Mouse (Mus musculus): ENCODE results near the gene Cchcr1. TPM values are rescaled to one million over a fixed set of nuclear protein-coding genes. Genes with fewer than 3 reads are reported as not detected.

The Cchcr1 gene
- polyA plus RNA-seq, 1 experiment from 2014 or later = 17.7 TPM

DNA sequence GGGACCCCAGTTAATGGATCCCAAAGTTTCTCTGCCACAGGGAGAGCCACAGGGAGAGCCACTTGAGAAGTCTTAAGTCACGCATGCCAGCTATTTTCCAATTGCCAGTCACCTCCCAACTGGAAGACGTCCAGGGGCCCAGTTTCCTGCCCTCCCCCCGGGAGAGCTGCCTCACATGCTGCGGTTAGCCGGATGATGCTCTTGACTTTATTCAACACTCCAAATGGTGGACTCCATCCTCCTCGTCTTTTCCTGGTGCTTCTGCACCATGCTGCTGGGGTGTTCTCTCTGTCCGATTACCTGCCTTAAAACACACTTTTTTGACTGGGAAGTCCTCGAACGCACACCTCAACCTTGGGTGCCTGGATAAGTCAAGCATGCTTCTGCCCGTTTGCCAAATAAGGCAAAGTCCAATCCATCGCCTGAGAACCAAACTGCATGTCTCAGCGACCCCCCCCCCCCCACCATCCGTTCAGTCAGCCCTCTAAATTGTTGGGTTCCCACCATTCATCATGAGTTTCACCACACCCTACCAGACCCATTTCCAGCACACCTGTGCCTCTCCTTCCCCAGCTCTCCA is 39.4 kb downstream of the Cchcr1 start:
- 81% methylated on average over 13 of the region's 13 CpGs for WGBS

DNA sequence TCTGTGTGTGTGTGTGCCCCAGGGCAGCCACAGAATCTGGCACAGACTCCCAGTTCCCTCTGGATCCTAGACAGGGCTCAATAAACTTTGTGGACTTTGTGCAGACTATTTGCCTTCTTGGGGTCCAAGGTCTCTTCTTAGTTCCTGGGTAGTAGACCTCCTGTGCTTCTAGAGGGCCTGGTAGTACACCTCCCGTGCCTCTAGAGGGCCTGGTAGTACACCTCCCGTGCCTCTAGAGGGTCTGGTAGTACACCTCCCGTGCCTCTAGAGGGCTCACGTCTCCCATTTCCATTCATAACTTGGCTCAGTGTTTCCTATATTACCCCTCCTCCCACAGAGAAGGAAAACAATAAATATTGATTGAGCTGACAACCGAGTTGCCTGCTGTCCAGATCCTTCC is 39.9 kb downstream of the Cchcr1 start:
- Histone ChIP-seq H3K4me1 (replicated peaks) (peaks cover 9% of the 10 kb centered on the region; the same call in 1 of the 2 replicates), H3K27ac (ENCODE audit: poor library complexity, severe bottlenecking) (no peak overlapping the region), H3K27me3 (replicated peaks) (no peaks in the 10 kb centered on the region), H3K9ac (no peak overlapping the region), H3K9me3 (replicated peaks) (no peaks in the 10 kb centered on the region; the same call in 1 of the 2 replicates), H3K4me3 (no peak overlapping the region), H3K4me2 (no peak overlapping the region), H3K36me3 (no peaks in the 10 kb centered on the region)
- 31% methylated on average over 5 of the region's 5 CpGs for whole genome bisulfite sequencing
- ATAC-seq (ENCODE audit: insufficient number of reproducible peaks, low FRiP score) = no peak

More for the DNA sequence above, 39.4 kb downstream of the Cchcr1 start:
- H3K9me3 ChIP-seq (replicated peaks) = no peaks in the 10 kb centered on the region; the same call in 1 of the 2 replicates
- no peak for ATAC-seq (ENCODE audit: insufficient number of reproducible peaks, low FRiP score)
- H3K4me3 ChIP-seq = no peak overlapping the region
- H3K4me1 ChIP-seq (replicated peaks) = peaks cover 14% of the 10 kb centered on the region
- no peaks in the 10 kb centered on the region for H3K36me3 ChIP-seq
- H3K27ac ChIP-seq (ENCODE audit: poor library complexity, severe bottlenecking) = no peak overlapping the region
- no peak overlapping the region for H3K4me2 ChIP-seq
- no peaks in the 10 kb centered on the region for H3K27me3 ChIP-seq (replicated peaks)
- no peak overlapping the region for H3K9ac ChIP-seq

DNA sequence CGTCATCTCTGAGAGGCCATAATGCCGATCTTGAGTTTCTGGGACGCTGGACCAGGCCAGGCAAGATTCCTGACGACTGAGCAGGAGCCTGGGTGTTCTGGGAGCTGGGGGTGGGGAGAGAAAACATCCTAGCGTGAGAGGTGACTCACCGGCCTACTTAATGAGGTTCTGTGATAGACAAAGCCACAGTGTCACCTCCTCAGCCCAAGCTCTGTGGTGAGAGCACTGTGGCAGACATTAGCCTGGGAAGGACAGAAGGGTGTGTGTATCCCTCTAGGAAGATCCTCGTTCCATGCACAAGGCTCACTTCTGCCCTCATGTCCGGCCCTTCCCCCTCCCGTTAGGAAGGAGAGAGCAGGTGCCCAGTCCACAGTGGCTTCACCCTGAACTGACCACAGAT is 40.5 kb downstream of the Cchcr1 start:
- Histone ChIP-seq H3K4me1 (replicated peaks) (0 out of 2 replicates have a peak, but pooled peaks cover 5% of the 10 kb centered on the region), H3K9me3 (replicated peaks) (no peaks in the 10 kb centered on the region; the same call in 1 of the 2 replicates), H3K9ac (no peak overlapping the region), H3K36me3 (no peaks in the 10 kb centered on the region), H3K4me3 (no peak overlapping the region), H3K27ac (ENCODE audit: poor library complexity, severe bottlenecking) (no peak overlapping the region), H3K27me3 (replicated peaks) (no peaks in the 10 kb centered on the region), H3K4me2 (no peak overlapping the region)
- 71% methylated on average over 9 of the region's 9 CpGs for WGBS
- no peak for ATAC-seq (ENCODE audit: insufficient number of reproducible peaks, low FRiP score)

DNA sequence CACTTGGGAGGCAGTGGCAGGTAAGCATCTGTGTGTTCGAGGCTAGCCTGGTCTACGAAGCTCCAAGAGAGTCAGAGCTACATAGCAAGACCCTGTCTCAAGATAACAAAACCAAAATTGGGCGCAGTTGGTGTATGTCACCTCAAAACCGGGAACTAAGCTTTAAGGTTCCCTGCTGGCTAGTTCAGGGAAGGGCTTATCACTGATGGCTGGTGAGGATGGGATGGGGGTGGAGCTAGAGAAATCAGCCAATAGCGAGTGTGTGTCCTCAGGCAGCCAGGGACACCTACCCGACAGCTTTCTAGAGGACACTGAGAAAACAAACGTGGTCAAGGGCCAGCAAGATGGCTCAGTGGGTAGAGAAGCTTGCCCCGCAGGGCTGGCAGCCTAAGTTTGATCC is 41.3 kb downstream of the Cchcr1 start:
- H3K36me3 ChIP-seq = no peaks in the 10 kb centered on the region
- H3K9ac ChIP-seq = no peak overlapping the region
- WGBS = 45% methylated on average over 8 of the region's 8 CpGs
- H3K4me3 ChIP-seq = no peak overlapping the region
- H3K27ac ChIP-seq (ENCODE audit: poor library complexity, severe bottlenecking) = no peak overlapping the region
- H3K27me3 ChIP-seq (replicated peaks) = no peaks in the 10 kb centered on the region
- no peaks in the 10 kb centered on the region; the same call in 1 of the 2 replicates for H3K9me3 ChIP-seq (replicated peaks)
- ATAC-seq (ENCODE audit: insufficient number of reproducible peaks, low FRiP score) = no peak
- H3K4me2 ChIP-seq = no peak overlapping the region
- 0 out of 2 replicates have a peak, but pooled peaks cover 5% of the 10 kb centered on the region for H3K4me1 ChIP-seq (replicated peaks)

DNA sequence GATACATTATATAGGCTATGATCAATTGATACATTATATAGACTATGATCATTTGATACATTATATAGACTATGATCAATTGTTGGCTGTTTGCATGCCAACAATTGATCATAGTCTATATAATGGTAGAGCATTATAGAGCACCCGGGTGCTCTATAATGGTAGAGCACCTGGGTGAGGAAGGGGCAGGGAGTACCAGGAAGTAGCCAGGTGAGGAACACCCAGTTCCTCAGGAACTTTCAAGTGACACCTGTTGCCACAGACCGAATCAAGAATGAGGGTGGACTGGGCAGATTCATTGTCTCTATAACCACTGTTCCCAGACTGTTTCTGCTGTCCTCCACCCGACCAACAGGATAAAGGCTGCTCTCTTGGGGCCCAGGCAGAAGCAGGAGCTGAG is 50.2 kb downstream of the Cchcr1 start, which contains the start of gene 2300002M23Rik:
Gene 2300002M23Rik, plus strand, starts transcription at position 301 of the 400 bp plus-strand sequence.
- H3K9ac ChIP-seq = no peak within 1 kb of the TSS
- no peaks in the 10 kb centered on the region; the same call in 1 of the 2 replicates for H3K9me3 ChIP-seq (replicated peaks)
- H3K27me3 ChIP-seq (replicated peaks) = peaks cover 51% of the 10 kb centered on the region
- peaks cover 9% of the 10 kb centered on the region for H3K4me1 ChIP-seq (replicated peaks)
- ATAC-seq (ENCODE audit: insufficient number of reproducible peaks, low FRiP score) = no peak
- 46% methylated on average over 3 of the region's 3 CpGs for WGBS
- no peaks in the 10 kb centered on the region for H3K36me3 ChIP-seq
- H3K4me3 ChIP-seq = no peak within 1 kb of the TSS
- H3K4me2 ChIP-seq = 0 out of 2 replicates have a peak within 1 kb of the TSS, but pooled peaks have one; percentile 3
- no peak within 1 kb of the TSS for H3K27ac ChIP-seq (ENCODE audit: poor library complexity, severe bottlenecking)

DNA sequence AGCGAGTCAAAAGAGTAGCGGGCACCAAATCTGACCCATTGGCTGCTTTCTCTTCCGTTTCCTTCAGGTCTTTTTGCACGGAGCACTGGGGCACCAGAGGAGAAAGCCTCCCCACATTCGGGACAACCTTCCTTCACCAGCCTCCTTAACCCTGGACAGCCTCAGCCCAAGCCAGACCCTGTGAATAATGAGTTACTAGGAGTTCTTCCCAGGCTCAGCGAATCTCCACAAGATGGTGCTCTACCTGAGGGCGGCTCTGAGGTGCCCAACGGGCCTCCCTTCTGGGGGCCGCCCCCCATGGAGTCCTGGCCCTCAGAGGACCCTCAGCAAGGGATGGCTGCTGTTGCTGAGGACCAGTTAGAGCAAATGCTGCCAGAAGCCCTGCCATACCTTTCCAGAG is 50.9 kb downstream of the Cchcr1 start:
- no peaks in the 10 kb centered on the region for H3K36me3 ChIP-seq
- no peak overlapping the region for H3K4me3 ChIP-seq
- H3K9ac ChIP-seq = no peak overlapping the region
- 20% methylated on average over 9 of the region's 9 CpGs for WGBS
- H3K4me2 ChIP-seq = 0 out of 2 replicates have a peak overlapping the region, but pooled peaks have one; percentile 3
- no peak overlapping the region for H3K27ac ChIP-seq (ENCODE audit: poor library complexity, severe bottlenecking)
- peaks cover 9% of the 10 kb centered on the region for H3K4me1 ChIP-seq (replicated peaks)
- H3K27me3 ChIP-seq (replicated peaks) = peaks cover 51% of the 10 kb centered on the region
- no peaks in the 10 kb centered on the region; the same call in 1 of the 2 replicates for H3K9me3 ChIP-seq (replicated peaks)
- ATAC-seq (ENCODE audit: insufficient number of reproducible peaks, low FRiP score) = no peak

DNA sequence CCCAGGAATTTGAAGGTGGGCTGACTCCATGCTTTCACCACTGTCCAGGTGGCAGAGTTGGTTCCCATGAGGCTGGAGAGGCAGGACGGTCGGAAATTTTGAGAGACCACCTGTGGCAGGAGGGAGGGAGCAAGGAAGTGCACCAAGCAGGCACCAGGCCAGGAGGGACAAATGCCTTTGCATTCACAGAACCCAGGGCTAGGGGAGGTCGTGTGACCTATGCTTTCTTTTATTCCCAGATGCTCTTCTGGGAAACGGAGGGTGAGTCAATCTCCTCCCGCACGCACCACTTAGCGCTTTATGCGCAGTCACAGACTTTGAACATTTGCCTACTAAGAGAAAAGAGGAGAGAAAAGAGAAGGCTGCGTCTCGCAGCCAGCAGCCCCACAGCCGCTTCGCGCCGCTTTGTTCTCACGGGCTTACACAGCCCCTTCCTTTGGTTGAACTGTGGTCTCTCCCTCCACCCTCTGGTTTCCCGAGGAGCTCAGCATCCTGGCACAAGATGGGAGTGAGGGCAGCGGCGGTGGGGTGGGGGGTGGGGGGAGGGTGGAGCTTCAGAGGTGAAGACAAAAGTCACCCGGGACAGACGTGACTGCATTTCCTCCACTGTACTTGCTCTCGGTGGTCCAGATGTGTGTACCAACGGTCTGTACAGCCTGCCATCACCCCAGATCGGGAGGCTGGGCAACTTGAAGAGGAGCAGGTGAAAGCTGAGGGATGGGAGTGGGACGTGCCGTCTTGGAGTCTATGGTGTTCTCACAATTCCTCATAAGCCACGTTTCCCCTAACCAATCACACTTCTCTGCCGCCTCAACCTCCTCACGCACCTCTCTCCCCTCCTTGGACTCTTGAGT is 52.4 kb downstream of the Cchcr1 start:
- peak overlapping the region; percentile 37 for H3K4me3 ChIP-seq
- H3K4me1 ChIP-seq (replicated peaks) = peaks cover 9% of the 10 kb centered on the region
- H3K9me3 ChIP-seq (replicated peaks) = no peaks in the 10 kb centered on the region; the same call in 1 of the 2 replicates
- no peak overlapping the region for H3K27ac ChIP-seq (ENCODE audit: poor library complexity, severe bottlenecking)
- WGBS = 4% methylated on average over 28 of the region's 28 CpGs
- H3K27me3 ChIP-seq (replicated peaks) = peaks cover 49% of the 10 kb centered on the region
- ATAC-seq (ENCODE audit: insufficient number of reproducible peaks, low FRiP score) = peak; percentile 48; the same call in 1 of the 2 replicates
- peak overlapping the region; percentile 55 for H3K9ac ChIP-seq
- no peaks in the 10 kb centered on the region for H3K36me3 ChIP-seq
- H3K4me2 ChIP-seq = peak overlapping the region; percentile 72

DNA sequence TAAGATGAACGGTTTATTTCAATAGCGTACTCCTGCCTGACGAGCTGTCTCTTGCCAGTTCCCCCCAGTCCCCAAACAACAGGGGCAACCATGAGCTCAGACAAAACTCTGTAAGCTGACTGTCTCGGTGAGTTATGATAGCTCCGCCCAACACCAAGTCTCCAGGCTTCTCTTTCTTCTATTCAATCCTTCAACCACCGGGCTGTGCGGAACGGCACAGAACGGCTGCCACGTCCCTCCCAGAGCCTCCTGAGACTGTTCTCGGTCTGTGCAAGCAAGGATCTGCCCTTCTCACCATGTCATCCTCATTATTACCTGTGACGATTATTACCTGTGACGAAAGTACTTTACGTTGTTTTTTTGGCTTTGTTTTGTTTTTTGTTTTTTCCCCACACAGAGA is 53.9 kb downstream of the Cchcr1 start:
- WGBS = 78% methylated on average over 14 of the region's 14 CpGs
- Histone ChIP-seq H3K4me1 (replicated peaks) (peaks cover 9% of the 10 kb centered on the region), H3K4me3 (no peak overlapping the region), H3K9ac (no peak overlapping the region), H3K27me3 (replicated peaks) (peaks cover 57% of the 10 kb centered on the region), H3K4me2 (no peak overlapping the region), H3K9me3 (replicated peaks) (no peaks in the 10 kb centered on the region; the same call in 1 of the 2 replicates), H3K36me3 (no peaks in the 10 kb centered on the region), H3K27ac (ENCODE audit: poor library complexity, severe bottlenecking) (no peak overlapping the region)
- no peak for ATAC-seq (ENCODE audit: insufficient number of reproducible peaks, low FRiP score)

DNA sequence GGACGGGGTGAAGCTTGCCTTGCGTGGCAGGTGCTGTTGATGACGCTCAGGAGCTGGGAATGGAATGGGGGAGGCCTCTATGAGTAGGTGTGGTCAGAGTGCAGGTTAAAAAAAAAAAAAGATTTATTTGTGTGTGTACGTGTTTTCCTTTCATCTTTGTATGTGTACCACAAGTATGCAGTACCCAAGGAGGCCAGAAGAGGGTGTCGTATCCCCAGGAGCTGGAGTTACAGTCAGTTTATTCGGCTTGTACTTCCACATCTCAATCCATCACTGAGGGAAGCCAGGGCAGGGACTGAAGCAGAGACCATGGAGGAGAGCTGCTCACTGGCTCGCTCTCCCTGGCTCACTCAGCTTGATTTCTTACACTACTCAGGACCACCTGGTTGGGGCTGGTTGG is 54.6 kb downstream of the Cchcr1 start:
- Histone ChIP-seq H3K9ac (no peak overlapping the region), H3K27ac (ENCODE audit: poor library complexity, severe bottlenecking) (no peak overlapping the region), H3K4me1 (replicated peaks) (peaks cover 9% of the 10 kb centered on the region), H3K9me3 (replicated peaks) (no peaks in the 10 kb centered on the region; the same call in 1 of the 2 replicates), H3K4me2 (no peak overlapping the region), H3K36me3 (no peaks in the 10 kb centered on the region), H3K27me3 (replicated peaks) (peaks cover 56% of the 10 kb centered on the region), H3K4me3 (no peak overlapping the region)
- ATAC-seq (ENCODE audit: insufficient number of reproducible peaks, low FRiP score) = no peak
- 91% methylated on average over 7 of the region's 7 CpGs for WGBS

DNA sequence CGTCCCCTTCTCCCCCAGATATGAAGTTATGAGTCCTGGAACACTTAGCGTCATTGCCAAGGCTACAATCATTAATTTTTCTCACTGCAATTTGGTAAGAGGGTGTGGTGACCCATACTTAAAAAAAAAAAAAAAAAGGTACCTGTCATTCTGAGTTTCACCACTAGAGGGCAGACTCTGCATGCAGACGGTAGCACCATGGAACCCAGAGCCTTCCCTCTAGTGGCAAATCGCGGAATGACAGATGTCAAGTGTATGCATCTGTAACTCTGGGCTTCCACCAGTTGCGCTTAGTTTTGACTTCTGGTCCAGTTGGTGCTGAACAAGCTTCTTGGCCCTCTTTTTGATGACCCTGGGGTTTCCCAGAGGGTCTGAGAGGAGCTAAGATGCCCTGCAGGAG is 61.3 kb downstream of the Cchcr1 start:
- Histone ChIP-seq H3K4me3 (no peak overlapping the region), H3K9me3 (replicated peaks) (no peaks in the 10 kb centered on the region), H3K9ac (no peak overlapping the region), H3K4me2 (no peak overlapping the region), H3K27ac (ENCODE audit: poor library complexity, severe bottlenecking) (no peak overlapping the region), H3K4me1 (replicated peaks) (no peaks in the 10 kb centered on the region), H3K36me3 (no peaks in the 10 kb centered on the region), H3K27me3 (replicated peaks) (peaks cover 22% of the 10 kb centered on the region)
- WGBS = 18% methylated on average over 6 of the region's 6 CpGs
- no peak for ATAC-seq (ENCODE audit: insufficient number of reproducible peaks, low FRiP score)
